Mouse (Mus musculus): ENCODE measurements around the gene Trib3. TPM values are rescaled to one million over a fixed set of nuclear protein-coding genes. Genes with fewer than 3 reads are reported as not detected.

Gene Trib3
- polyA plus RNA-seq, 1 experiment from 2014 or later = 1.8 TPM

DNA sequence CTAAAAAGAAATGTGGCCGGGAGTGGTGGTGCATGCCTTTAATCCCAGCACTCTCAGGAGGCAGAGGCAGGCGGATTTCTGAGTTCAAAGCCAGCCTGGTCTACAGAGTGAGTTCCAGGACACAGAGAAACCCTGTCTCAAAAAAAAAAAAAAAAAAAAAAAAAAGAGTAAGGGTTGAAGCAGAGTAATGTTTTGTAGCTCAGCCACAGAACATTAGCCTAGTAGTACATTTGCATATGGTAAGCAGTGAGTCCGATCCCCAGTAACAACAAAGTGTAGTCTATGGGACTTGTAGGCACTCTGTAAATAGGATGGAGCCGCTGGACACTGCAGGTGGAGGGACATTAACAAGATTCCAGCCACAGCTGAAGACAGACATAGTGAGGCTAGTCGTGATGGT, 1.1 kb upstream of the Trib3 start:
- no peak overlapping the region for H3K9ac ChIP-seq
- 66% methylated on average over 5 of the region's 5 CpGs for WGBS
- H3K4me1 ChIP-seq (replicated peaks) = peaks cover 15% of the 10 kb centered on the region
- ATAC-seq (ENCODE audit: low FRiP score, low read depth) = no peak
- H3K27me3 ChIP-seq = 0 out of 2 replicates have a peak, but pooled peaks cover 4% of the 10 kb centered on the region
- H3K4me3 ChIP-seq = no peak overlapping the region
- H3K9me3 ChIP-seq = no peaks in the 10 kb centered on the region
- no peaks in the 10 kb centered on the region for H3K36me3 ChIP-seq
- peak overlapping the region; percentile 88; the same call in 1 of the 2 replicates for H3K4me2 ChIP-seq
- H3K27ac ChIP-seq (replicated peaks) = no peak overlapping the region

GRCm38 (mm10) chr2:152344361-152344760, 529 bp upstream of the Trib3 start:
- Histone ChIP-seq H3K27ac (replicated peaks) (no peak overlapping the region), H3K27me3 (0 out of 2 replicates have a peak, but pooled peaks cover 4% of the 10 kb centered on the region), H3K4me1 (replicated peaks) (peaks cover 15% of the 10 kb centered on the region), H3K4me2 (peak overlapping the region; percentile 88), H3K9ac (peak overlapping the region; percentile 64), H3K36me3 (no peaks in the 10 kb centered on the region), H3K9me3 (no peaks in the 10 kb centered on the region), H3K4me3 (peak overlapping the region; percentile 59)
- peak; percentile 20; the same call in 1 of the 2 replicates for ATAC-seq (ENCODE audit: low FRiP score, low read depth)
- 10% methylated on average over 10 of the region's 10 CpGs for WGBS

DNA sequence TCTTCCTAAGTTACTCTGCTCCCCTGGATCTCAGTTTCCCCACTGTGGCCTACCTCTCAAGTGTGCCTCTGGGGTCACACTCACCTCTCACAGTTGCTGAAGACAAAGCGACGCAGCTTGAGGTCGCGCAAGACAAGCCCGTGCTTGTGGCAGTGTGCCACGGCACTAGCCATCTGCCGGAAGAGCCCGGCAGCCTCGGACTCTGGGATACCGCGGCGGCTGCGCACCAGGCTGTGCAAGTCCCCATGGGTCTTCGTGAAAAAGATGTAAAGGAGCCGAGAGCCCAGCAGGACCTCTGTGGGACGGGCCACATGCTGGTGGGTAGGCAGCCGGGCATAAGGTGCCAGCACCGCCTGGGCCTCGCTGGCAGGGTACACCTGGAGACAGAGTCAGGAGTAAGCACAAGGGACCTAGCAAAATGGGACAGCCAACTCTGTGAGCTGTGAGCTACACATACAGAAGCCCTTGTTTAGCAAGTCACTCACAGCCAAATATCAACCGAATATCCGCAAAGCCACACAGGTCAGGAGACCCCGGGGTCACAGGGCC, 4.1 kb downstream of the Trib3 start:
- no peaks in the 10 kb centered on the region for H3K27me3 ChIP-seq
- H3K36me3 ChIP-seq = no peaks in the 10 kb centered on the region
- 81% methylated on average over 22 of the region's 22 CpGs for WGBS
- peaks cover 15% of the 10 kb centered on the region for H3K4me1 ChIP-seq (replicated peaks)
- H3K4me3 ChIP-seq = no peak overlapping the region
- H3K4me2 ChIP-seq = no peak overlapping the region
- H3K9ac ChIP-seq = no peak overlapping the region
- H3K9me3 ChIP-seq = no peaks in the 10 kb centered on the region
- H3K27ac ChIP-seq (replicated peaks) = no peak overlapping the region
- ATAC-seq (ENCODE audit: low FRiP score, low read depth) = no peak

DNA sequence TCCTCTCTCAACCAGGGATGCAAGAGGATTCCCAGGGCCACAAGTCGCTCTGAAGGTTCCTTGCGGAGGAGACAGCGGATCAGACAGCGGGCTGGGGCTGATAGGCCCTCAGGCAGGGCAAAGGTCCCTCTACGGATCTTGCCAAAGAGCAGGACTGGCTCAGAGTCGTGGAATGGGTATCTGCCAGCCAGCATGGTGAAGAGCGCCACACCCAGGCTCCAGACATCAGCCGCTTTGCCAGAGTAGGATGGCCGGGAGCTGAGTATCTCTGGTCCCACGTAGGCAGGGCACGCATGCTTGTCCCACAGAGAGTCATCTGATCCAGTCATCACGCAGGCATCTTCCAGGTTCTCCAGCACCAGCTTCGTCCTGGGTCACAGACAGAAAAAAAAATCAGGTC, 5.5 kb downstream of the Trib3 start:
- 84% methylated on average over 13 of the region's 13 CpGs for WGBS

GRCm38 (mm10) chr2:152337591-152338212, 6.1 kb downstream of the Trib3 start:
- Histone ChIP-seq H3K4me2 (no peak overlapping the region), H3K27ac (replicated peaks) (no peak overlapping the region), H3K27me3 (no peaks in the 10 kb centered on the region), H3K4me3 (no peak overlapping the region), H3K4me1 (replicated peaks) (no peaks in the 10 kb centered on the region; the same call in 1 of the 2 replicates), H3K9me3 (no peaks in the 10 kb centered on the region), H3K9ac (no peak overlapping the region), H3K36me3 (no peaks in the 10 kb centered on the region)
- 87% methylated on average over 11 of the region's 11 CpGs for WGBS
- ATAC-seq (ENCODE audit: low FRiP score, low read depth) = no peak

More for the DNA sequence above, 5.5 kb downstream of the Trib3 start:
- H3K36me3 ChIP-seq = no peaks in the 10 kb centered on the region
- no peak overlapping the region for H3K4me2 ChIP-seq
- no peak overlapping the region for H3K4me3 ChIP-seq
- H3K27ac ChIP-seq (replicated peaks) = no peak overlapping the region
- no peaks in the 10 kb centered on the region for H3K9me3 ChIP-seq
- H3K27me3 ChIP-seq = no peaks in the 10 kb centered on the region
- no peak for ATAC-seq (ENCODE audit: low FRiP score, low read depth)
- peaks cover 5% of the 10 kb centered on the region; the same call in 1 of the 2 replicates for H3K4me1 ChIP-seq (replicated peaks)
- no peak overlapping the region for H3K9ac ChIP-seq

- no peaks in the 10 kb centered on the region for H3K9me3 ChIP-seq
- H3K4me2 ChIP-seq = no peak overlapping the region
- no peak overlapping the region for H3K9ac ChIP-seq
- no peaks in the 10 kb centered on the region for H3K27me3 ChIP-seq
- no peak overlapping the region for H3K4me3 ChIP-seq
- whole genome bisulfite sequencing = 84% methylated on average over 1 of the region's 1 CpGs
- no peak for ATAC-seq (ENCODE audit: low FRiP score, low read depth)
- H3K36me3 ChIP-seq = no peaks in the 10 kb centered on the region
- no peak overlapping the region for H3K27ac ChIP-seq (replicated peaks)
- H3K4me1 ChIP-seq (replicated peaks) = no peaks in the 10 kb centered on the region; the same call in 1 of the 2 replicates
Measured at GRCm38 (mm10) chr2:152336856-152337255, 7.0 kb downstream of the Trib3 start.

- Histone ChIP-seq H3K36me3 (no peaks in the 10 kb centered on the region), H3K4me3 (no peak overlapping the region), H3K4me1 (replicated peaks) (peaks cover 15% of the 10 kb centered on the region), H3K27ac (replicated peaks) (no peak overlapping the region), H3K27me3 (no peaks in the 10 kb centered on the region), H3K9me3 (no peaks in the 10 kb centered on the region), H3K9ac (no peak overlapping the region), H3K4me2 (no peak overlapping the region)
- 53% methylated on average over 11 of the region's 11 CpGs for WGBS
- ATAC-seq (ENCODE audit: low FRiP score, low read depth) = no peak
Measured at GRCm38 (mm10) chr2:152335289-152335820, 8.5 kb downstream of the Trib3 start.

DNA sequence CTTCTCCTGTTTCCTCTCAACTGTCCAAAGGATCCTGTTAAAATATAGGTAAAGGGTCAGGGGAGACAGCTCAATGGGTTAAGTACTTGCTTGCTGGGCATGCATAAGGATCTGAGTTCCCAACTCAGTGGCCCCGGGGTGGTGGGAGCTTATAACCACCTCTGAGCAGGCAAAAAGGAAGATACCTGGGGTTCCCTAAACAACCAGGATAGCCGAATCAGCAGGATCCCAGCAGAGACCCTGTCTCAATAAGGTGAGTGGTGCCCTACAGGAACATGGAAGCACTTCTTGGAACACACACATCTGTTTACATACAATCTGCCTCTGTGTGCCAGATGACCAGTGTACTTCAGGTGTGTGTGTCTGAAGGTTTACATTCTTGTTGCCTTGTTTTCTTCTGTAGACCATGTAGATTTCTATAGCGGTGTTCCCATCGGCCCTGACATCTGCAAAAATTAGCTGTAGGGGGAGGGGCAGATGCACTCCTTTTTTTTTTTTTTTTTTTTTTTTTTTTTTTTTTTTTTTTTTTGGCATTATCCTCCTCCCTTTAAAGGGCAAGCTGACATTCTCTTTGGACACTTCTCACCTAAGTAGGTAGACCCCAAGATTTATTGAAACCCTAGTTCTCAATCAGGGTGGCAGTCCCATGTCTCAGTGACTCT, 10.4 kb downstream of the Trib3 start:
- H3K27ac ChIP-seq (replicated peaks) = no peak overlapping the region
- peaks cover 22% of the 10 kb centered on the region for H3K4me1 ChIP-seq (replicated peaks)
- no peak overlapping the region for H3K4me2 ChIP-seq

GRCm38 (mm10) chr2:152332101-152332825, 11.6 kb downstream of the Trib3 start, which contains the start of gene Rbck1:
Gene Rbck1 (minus strand): TSS chr2:152332653.
- Histone ChIP-seq H3K4me2 (peak within 1 kb of the TSS; percentile 70), H3K36me3 (peaks cover 3% of the 10 kb centered on the region), H3K27me3 (no peaks in the 10 kb centered on the region), H3K27ac (replicated peaks) (peak within 1 kb of the TSS; percentile 90), H3K4me3 (peak within 1 kb of the TSS; percentile 72), H3K9ac (peak within 1 kb of the TSS; percentile 83), H3K4me1 (replicated peaks) (peaks cover 22% of the 10 kb centered on the region), H3K9me3 (no peaks in the 10 kb centered on the region)
- peak; percentile 96 for ATAC-seq (ENCODE audit: low FRiP score, low read depth)
- 0% methylated on average over 54 of the region's 54 CpGs for WGBS

More for the DNA sequence above, 10.4 kb downstream of the Trib3 start:
- WGBS = 78% methylated on average over 4 of the region's 4 CpGs
- no peak overlapping the region for H3K4me3 ChIP-seq
- H3K9ac ChIP-seq = no peak overlapping the region
- H3K27me3 ChIP-seq = no peaks in the 10 kb centered on the region
- H3K36me3 ChIP-seq = peaks cover 3% of the 10 kb centered on the region
- no peaks in the 10 kb centered on the region for H3K9me3 ChIP-seq
- no peak for ATAC-seq (ENCODE audit: low FRiP score, low read depth)

DNA sequence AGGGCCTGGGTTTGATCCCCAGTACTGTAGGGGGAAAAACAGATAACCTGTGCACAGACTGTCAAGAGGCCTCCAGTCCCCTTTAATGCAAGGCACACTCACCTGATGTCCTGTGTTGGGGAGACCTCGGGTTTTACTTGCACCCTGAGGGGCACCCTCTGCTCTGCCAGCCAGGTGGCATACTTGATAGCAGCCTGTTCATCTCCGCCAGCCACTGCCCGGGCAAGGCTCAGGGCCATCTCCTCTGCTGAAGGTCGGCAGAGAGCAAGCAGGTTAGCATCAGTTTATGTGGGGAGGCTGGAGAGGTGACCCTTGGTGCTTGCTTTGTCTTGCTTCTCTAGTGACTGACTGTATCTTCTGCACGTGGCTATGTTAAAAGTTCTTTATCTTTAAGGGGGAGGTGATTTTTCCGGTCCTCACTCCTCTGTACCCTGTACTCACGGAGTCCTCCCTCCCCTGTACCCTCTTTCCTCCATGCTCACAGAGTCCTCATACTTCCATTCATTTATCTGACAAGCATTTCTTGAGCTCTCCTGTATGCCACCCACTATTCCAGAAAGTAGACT, 12.9 kb downstream of the Trib3 start:
- peak overlapping the region; percentile 72 for H3K4me3 ChIP-seq
- peak overlapping the region; percentile 70 for H3K4me2 ChIP-seq
- peaks cover 22% of the 10 kb centered on the region for H3K4me1 ChIP-seq (replicated peaks)
- H3K9me3 ChIP-seq = no peaks in the 10 kb centered on the region
- no peaks in the 10 kb centered on the region for H3K27me3 ChIP-seq
- H3K9ac ChIP-seq = no peak overlapping the region
- peaks cover 8% of the 10 kb centered on the region for H3K36me3 ChIP-seq
- 68% methylated on average over 7 of the region's 7 CpGs for WGBS
- H3K27ac ChIP-seq (replicated peaks) = no peak overlapping the region
- no peak for ATAC-seq (ENCODE audit: low FRiP score, low read depth)

- Histone ChIP-seq H3K9me3 (no peaks in the 10 kb centered on the region), H3K4me3 (no peak overlapping the region), H3K36me3 (peaks cover 36% of the 10 kb centered on the region), H3K4me1 (replicated peaks) (peaks cover 22% of the 10 kb centered on the region), H3K27ac (replicated peaks) (no peak overlapping the region), H3K27me3 (no peaks in the 10 kb centered on the region), H3K9ac (no peak overlapping the region), H3K4me2 (no peak overlapping the region)
- 82% methylated on average over 5 of the region's 5 CpGs for WGBS
- no peak for ATAC-seq (ENCODE audit: low FRiP score, low read depth)
Measured at GRCm38 (mm10) chr2:152327980-152328379, 15.9 kb downstream of the Trib3 start.
